Mouse (Mus musculus) Patski (cell line): ENCODE measurements at regions not wholly inside any gene's neighbourhood (a gene's known extent, or its start where the extent isn't known, plus 50 kb on each side); places are given as distances from the start of the nearest gene placed in this dataset.

Source experiments
- ATAC-seq: fragments of 100-300 bp; one replicate; pipeline ENCODE4 v1.8.0; 2021
- CTCF ChIA-PET: fragments of 350-600 bp; sonication (Branson Sonifier 250); formaldehyde crosslinking; loops from one replicate; lab custom pipeline; 2022; ENCODE audit warnings: inconsistent platforms; lab: Charles Lee
- POLR2A ChIA-PET: fragments of 350-600 bp; sonication (Branson Sonifier 250); formaldehyde crosslinking; loops from one replicate; lab custom pipeline; 2022; ENCODE audit warnings: antibody characterized with exemption, inconsistent platforms; lab: Charles Lee
- DNase-seq: peaks from one replicate; pipeline ENCODE4 v3.0.0-alpha.2; 2011; ENCODE audit warnings: low read depth, low spot score
- H3K27me3 ChIP-seq: fragments of 371-371 bp; one replicate; pipeline ENCODE4 v1.5.1; 2021
- CTCF ChIP-seq: fragments of 100-300 bp; IDR thresholded peaks from one replicate; pipeline ENCODE4 v1.5.1; 2021
- in situ Hi-C: fragments of 300-500 bp; cut with MboI; formaldehyde crosslinking; loops from 3 replicates; pipeline ENCODE4 v1.11.1; 2018; ENCODE audit warnings: low pct_unique_long_range_greater_than_20kb, mixed read lengths

DNA sequence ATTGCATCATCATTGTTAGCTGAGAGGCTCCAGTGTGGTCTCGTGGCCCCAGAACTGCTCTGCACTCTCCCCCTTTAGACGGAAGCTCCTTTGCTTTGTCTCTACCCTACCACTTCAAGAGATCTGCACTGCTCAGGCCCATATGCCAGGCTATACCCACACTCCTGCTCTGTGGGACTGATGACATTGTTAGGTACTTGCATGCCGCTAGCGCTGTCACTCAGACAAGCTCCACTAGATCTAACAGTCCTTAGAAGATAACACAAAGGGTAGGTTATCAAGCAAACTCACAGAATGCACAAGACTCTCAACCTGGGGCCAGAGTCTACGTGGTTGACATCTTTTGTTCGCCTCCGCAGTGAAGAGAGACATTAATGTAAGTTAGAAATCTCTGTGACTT, 383.1 kb downstream of the Trim52 start:
- in situ Hi-C loops, result no loop called here
- POLR2A ChIA-PET, result no interaction called here
- CTCF ChIA-PET, result no interaction called here
- peaks cover 7% of the 10 kb centered on the region for H3K27me3 ChIP-seq
- ATAC-seq (no peak), DNase-seq (no peak)
- no peak for TF ChIP-seq CTCF

DNA sequence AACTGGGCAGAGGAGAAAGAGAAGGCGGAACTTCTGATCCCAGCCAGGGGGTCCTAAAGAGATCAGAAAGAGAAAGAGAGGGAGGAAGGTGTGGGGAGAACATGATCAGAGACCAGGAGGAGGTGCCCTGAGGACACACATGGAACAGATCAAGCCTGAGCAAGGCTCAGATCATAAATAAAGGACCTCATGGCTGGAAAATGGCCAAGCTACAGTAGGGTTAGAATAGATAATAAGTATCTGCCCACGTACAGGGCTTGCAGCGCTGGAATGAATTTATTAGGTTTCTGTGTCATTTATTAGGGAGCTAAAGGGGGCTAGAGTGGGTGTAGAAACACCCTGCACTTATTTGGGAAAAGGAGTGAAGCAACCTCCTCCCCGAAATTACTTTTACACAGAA, 385.4 kb downstream of the Trim52 start:
- ChIA-PET CTCF (no interaction called here), POLR2A (no interaction called here)
- in situ Hi-C loops, result no loop called here
- no peak for TF ChIP-seq CTCF
- no peak for DNase-seq
- no peak for ATAC-seq
- no peaks in the 10 kb centered on the region for H3K27me3 ChIP-seq

DNA sequence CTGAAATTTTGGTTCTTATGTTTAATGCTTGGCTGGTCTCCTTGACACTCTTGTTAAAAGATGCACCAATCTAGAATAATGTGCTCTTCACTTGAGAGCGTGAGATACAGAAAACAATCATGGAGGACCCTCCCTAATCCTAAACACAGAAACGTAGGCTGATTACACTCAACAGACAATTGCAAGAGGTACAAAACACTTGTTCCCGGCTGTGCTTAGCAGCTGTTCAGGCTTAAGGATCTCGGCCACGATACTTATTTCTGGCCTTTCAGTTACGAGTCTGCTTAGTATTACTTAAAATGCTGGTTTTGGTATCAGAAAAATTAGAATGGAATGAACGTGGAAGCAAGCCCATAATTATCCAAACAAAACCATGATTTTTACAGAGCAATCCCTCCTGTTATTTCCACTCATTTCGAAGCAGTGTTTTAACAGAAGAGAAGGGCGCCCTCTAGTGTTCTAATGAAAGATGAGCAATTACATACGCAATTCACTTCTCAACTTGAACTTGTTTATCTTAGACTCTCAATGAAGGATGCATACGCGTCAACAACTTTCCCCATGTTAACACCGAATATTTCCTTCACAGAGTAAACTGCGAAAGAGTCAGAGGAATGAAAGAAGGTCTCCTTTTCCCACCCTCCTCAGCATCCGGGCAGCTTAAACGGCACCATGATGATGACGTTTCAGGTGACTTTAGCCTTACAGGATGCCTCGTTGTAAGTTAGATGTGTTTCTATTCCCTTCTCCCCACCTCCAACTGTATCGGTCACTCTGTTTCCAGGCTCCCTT, 394.5 kb downstream of the Trim52 start:
- peak; percentile 63 for TF ChIP-seq CTCF
- ChIA-PET POLR2A (no interaction called here), CTCF (interaction anchor here (1.3 kb wide), 1 partner anchor 60 kb away, joined by 3 read pairs; no protein-coding TSS in a partner anchor)
- ATAC-seq, result no peak
- DNase-seq, result no peak
- peaks cover 6% of the 10 kb centered on the region for H3K27me3 ChIP-seq
- in situ Hi-C loops, result loop anchor here (25.0 kb wide), 2 partner anchors 588 to 1313 kb away; partner anchors contain the start of gene Rbm26

DNA sequence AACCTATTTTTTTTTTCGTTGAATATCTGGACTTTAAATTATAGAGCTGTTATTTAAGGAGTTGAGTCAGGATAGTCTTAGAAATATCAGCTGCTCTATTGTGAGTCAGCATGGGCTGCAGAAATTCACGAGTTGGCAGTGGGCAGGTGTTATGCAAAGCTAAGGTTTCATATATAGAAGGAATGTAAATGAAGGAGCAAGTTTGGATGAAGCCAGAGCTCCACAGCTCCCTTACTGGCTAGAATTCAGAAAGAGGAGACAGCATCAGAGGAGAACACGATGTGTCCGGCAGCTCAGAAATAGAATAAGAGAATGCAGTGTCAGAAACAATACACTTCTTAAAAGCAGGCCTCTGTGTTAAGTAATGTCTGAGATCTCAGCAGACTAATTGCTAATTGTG, 400.9 kb downstream of the Trim52 start:
- no peak for TF ChIP-seq CTCF
- ATAC-seq, result no peak
- H3K27me3 ChIP-seq, result peaks cover 6% of the 10 kb centered on the region
- POLR2A ChIA-PET, result no interaction called here
- CTCF ChIA-PET, result no interaction called here
- in situ Hi-C loops, result loop anchor here (25.0 kb wide), 2 partner anchors 595 to 1320 kb away; partner anchors contain the start of gene Rbm26
- no peak for DNase-seq

DNA sequence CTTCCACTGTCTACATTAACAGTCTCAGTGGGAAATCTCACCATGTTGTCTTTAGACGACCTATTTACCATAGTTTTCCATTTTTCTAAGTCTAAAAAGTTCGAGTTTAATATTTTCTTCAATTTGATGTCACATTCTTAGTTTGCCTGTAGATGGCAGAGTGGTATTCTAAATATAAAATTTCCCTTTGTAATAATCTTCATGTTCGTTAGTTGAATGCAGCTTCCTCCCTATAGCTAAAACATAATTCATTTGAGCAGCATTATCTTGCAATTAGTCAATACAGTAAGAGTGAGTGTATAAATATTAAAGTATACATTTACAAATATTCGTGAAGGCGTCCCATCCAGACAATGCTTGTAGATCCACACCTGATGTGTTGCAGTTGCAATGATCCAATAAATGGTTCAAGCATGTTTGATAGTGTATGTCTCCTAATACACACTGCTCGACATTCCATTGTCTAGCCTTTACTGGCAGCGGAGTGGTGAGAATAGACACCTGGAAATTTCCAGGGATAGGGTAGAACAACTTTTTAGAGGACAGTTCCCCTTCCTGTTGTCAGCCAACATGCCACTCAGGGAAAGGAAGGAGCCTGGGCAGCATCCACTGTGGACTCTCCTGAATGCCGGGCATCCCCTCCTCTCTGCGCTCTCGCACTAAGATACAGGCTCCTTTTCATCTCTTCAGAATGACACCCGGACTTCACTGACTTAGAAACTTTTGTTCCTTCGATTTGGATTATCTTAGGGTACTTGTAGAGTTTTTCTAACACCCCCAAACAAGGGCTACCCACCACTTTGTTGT, 412.8 kb downstream of the Trim52 start:
- peaks cover 2% of the 10 kb centered on the region for H3K27me3 ChIP-seq
- CTCF ChIA-PET, result interaction anchor here (0.7 kb wide), 1 partner anchor 11 kb away, joined by 3 read pairs; no protein-coding TSS in a partner anchor
- no peak for ATAC-seq
- no peak for DNase-seq
- in situ Hi-C loops, result loop anchor here (25.0 kb wide), 2 partner anchors 606 to 1331 kb away; partner anchors contain the start of gene Rbm26
- TF ChIP-seq CTCF, result no peak
- POLR2A ChIA-PET, result no interaction called here

DNA sequence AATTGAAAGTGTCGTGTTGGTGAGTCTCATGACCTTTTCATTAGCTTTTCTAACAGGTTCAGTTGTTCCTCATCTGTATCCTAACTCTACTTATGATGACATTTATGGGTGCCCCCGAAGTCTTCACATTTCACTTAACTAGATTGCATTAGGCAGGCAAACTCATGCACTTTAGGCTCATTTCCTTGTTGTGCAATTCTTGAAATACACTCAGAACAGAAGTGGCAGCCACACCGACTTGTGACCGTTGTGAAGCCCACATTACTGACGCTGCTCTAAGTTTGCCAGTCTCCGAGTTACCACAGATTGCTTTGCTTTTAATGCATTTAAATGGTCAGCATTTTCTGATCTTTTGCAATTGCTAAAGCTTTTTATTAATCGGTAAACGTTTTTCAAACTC, 414.8 kb downstream of the Trim52 start:
- no peak for ATAC-seq
- in situ Hi-C loops, result loop anchor here (25.0 kb wide), 2 partner anchors 609 to 1334 kb away; partner anchors contain the start of gene Rbm26
- DNase-seq, result no peak
- TF ChIP-seq CTCF, result no peak
- ChIA-PET POLR2A (no interaction called here), CTCF (no interaction called here)
- H3K27me3 ChIP-seq, result peaks cover 13% of the 10 kb centered on the region

DNA sequence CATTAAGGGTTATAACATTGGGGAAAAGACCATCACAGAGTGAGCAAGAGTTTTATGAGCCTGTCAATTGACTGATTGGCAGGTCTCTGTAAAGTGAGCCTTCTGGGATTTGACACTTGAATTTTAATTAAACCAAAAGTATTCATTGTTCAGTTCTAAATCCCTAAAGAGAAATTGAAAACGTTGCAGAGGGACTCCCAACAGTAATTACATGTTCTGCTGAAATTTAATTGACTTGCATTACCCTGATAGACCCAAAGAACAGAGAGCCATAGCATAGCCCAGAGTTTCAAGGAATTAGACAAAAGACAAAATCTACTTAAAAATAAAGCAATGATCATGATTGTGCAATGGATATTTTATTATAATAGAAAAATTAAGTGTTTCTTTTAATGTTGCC, 444.2 kb downstream of the Trim52 start:
- ChIA-PET CTCF (no interaction called here), POLR2A (no interaction called here)
- no peaks in the 10 kb centered on the region for H3K27me3 ChIP-seq
- ATAC-seq (no peak), DNase-seq (no peak)
- in situ Hi-C loops, result no loop called here
- no peak for TF ChIP-seq CTCF

DNA sequence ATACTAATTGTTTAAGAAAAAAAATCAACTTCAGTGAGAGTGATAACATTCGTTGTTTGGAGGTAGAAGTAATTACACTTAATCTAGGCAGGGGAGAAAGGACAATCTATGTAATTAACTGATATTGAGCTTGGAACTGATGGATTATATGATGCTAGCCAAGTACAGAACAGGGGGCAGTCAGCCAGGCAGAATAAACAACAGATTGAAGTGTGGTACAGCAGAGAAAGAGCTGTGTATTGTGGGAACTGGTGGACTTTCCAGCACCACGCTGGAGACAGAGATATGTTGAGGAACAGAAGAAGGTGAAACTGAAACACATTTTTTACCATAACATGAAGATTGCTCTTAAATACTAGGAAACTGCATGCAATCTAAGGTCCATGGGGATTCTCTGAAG, 473.3 kb downstream of the Trim52 start:
- in situ Hi-C loops, result no loop called here
- ChIA-PET CTCF (no interaction called here), POLR2A (no interaction called here)
- no peak for DNase-seq
- ATAC-seq, result no peak
- no peak for TF ChIP-seq CTCF
- no peaks in the 10 kb centered on the region for H3K27me3 ChIP-seq

DNA sequence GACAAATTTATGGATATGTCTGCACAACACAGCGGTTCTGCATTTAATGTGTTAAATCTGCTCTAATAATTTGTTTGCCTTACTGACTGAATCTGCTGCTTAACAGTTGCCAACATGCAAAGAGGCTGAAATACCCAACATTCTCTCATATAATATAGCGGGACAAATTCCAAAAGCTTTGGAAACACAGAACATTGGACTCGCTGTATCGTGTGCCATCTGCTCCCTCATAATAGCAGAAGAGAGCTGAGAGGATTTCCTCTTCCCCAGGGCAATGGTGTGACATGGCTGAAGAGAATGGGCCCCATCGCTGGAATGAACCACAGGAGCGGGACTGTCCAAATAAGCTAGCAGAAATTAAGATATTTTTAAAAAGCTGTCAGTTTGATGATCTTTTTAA, 475.9 kb downstream of the Trim52 start:
- CTCF ChIA-PET, result no interaction called here
- in situ Hi-C loops, result no loop called here
- ATAC-seq (no peak), DNase-seq (no peak)
- POLR2A ChIA-PET, result no interaction called here
- no peaks in the 10 kb centered on the region for H3K27me3 ChIP-seq
- TF ChIP-seq CTCF, result no peak

DNA sequence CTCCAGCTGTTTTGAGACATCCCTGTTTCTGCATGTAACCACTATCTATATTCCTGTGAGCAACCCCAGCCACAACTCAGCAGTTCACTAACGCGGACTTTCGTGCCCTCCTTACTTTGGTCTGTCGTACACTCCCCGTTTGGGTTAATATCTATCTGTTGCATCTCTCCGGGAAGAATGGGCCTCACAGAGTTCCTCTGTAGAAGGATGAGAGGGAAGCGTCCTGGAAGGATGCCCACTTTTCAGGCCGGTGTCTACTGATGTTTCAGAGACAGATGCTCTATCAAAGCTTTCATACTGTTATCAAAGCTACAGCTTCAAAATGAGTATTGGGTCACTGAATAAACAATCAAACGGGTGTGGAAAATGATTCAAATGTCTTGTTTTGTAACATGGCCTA, 487.4 kb downstream of the Trim52 start:
- no peaks in the 10 kb centered on the region for H3K27me3 ChIP-seq
- in situ Hi-C loops, result no loop called here
- no peak for ATAC-seq
- no peak for DNase-seq
- ChIA-PET POLR2A (no interaction called here), CTCF (no interaction called here)
- no peak for TF ChIP-seq CTCF

DNA sequence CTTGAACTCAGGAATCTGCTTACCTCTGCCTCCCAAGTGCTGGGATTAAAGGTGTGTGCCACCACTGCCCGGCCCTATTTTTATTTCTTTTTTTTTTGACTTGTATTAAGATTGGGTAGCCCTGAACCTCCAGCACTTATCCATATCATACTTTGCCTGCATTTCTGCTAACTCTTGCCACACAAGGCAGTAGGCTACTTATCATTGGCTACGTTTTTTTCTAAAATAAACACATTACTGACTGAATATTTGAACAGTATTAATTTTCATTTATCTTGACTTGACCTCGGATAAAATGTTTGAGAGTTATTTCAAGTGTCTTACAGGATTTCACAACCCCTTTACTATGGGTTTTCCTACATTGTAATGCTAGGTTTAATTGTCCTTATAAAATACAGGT, 488.0 kb downstream of the Trim52 start:
- POLR2A ChIA-PET, result no interaction called here
- TF ChIP-seq CTCF, result no peak
- CTCF ChIA-PET, result no interaction called here
- ATAC-seq, result no peak
- H3K27me3 ChIP-seq, result no peaks in the 10 kb centered on the region
- DNase-seq, result no peak
- in situ Hi-C loops, result no loop called here
